13 mouse cellular contexts compared by ENCODE assay signal in the genomic region with DNA sequence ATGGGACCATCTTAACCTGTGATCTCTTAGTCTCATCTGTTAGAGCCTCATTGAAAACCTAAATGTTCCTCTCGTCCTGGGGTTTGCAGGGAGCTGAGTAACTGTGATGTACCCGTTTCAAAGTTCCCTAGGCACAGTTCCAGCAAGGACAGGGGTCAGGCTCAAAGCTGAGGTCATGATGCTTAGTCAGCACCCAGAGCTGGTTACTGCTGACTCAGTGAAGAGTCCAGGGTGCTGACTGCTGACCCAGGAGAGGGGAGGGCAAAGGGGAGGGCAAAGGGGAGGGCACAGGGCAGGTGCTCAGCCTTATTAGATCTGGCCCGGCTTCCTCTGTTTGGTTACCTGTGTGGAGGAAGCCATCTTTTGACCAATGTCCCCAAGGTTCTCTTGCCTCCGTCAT. TPM values are rescaled to one million over a fixed set of nuclear protein-coding genes. Genes with fewer than 3 reads are reported as not detected.
DNase-seq lines count a peak whose midpoint lies in the region; ATAC-seq and TF ChIP-seq lines count a peak whose summit lies in the region.
"Had no signal": no experiment of that assay in that cellular context is flagged by ENCODE, and none has a peak within 500 bp of the region (broad histone marks: within the 10 kb centered on the region; RNA-seq: fewer than 3 reads in every experiment).

No protein-coding gene starts in this region.

- no peaks in the 10 kb centered on the region for H3K36me3 ChIP-seq in kidney, embryonic 15.5 days
- H3K36me3 ChIP-seq in liver, postnatal 0 days (replicated peaks; ENCODE audit: insufficient read depth, low read length), result 0 out of 2 replicates have a peak, but pooled peaks cover 2% of the 10 kb centered on the region
- H3K36me3 ChIP-seq: embryonic facial prominence, embryonic 12.5 days; limb, embryonic 10.5 days had no signal

- H3K9me3 ChIP-seq in kidney, embryonic 15.5 days (replicated peaks), result no peaks in the 10 kb centered on the region
- H3K9me3 ChIP-seq in liver, postnatal 0 days (ENCODE audit: low read length), result no peaks in the 10 kb centered on the region
- H3K9me3 ChIP-seq: embryonic facial prominence, embryonic 12.5 days; forebrain, embryonic 13.5 days; limb, embryonic 10.5 days had no signal

- no peaks in the 10 kb centered on the region for H3K27me3 ChIP-seq in kidney, embryonic 15.5 days
- H3K27me3 ChIP-seq in liver, postnatal 0 days (ENCODE audit: insufficient read depth, low read length), result no peaks in the 10 kb centered on the region
- H3K27me3 ChIP-seq: embryonic facial prominence, embryonic 12.5 days; forebrain, embryonic 13.5 days had no signal

- peaks cover under 1% of the 10 kb centered on the region; the same call in 1 of the 2 replicates for H3K4me1 ChIP-seq in kidney, embryonic 15.5 days
- H3K4me1 ChIP-seq in liver, postnatal 0 days (ENCODE audit: insufficient read depth), result peaks cover 21% of the 10 kb centered on the region
- H3K4me1 ChIP-seq: embryonic facial prominence, embryonic 12.5 days; forebrain, embryonic 13.5 days; limb, embryonic 10.5 days had no signal

- WGBS in kidney, embryonic 15.5 days, result 72% methylated on average over 4 of the region's 4 CpGs
- WGBS in liver, postnatal 0 days (ENCODE audit: insufficient replicate concordance), result 63% methylated on average over 4 of the region's 4 CpGs

- no peak overlapping the region for H3K4me2 ChIP-seq in kidney, embryonic 15.5 days
- no peak overlapping the region for H3K4me2 ChIP-seq in liver, postnatal 0 days (ENCODE audit: low read depth, low read length)
- H3K4me2 ChIP-seq: embryonic facial prominence, embryonic 12.5 days; forebrain, embryonic 13.5 days had no signal

- DNase-seq in kidney, adult 18-20 months, result peak; percentile 81
- DNase-seq in adipocyte (ENCODE audit: low spot score), result peak; percentile 62
- DNase-seq in kidney, adult 8-10 months, result peak; percentile 92 to 93
- peak; percentile 76 for DNase-seq in liver, postnatal 0 days
- no peak for DNase-seq in testis, postnatal 14 days (ENCODE audit: low spot score)
- DNase-seq in thymus, postnatal 36 days, result no peak
- DNase-seq in cerebellum, postnatal 36 days, result no peak
- DNase-seq: cerebellum, adult 8-10 months had no signal

- no peak overlapping the region for H3K4me3 ChIP-seq in kidney, embryonic 15.5 days (replicated peaks)
- H3K4me3 ChIP-seq in liver, postnatal 0 days (ENCODE audit: low read depth, low read length), result no peak overlapping the region
- H3K4me3 ChIP-seq: embryonic facial prominence, embryonic 12.5 days; forebrain, embryonic 13.5 days; heart, adult 2 months; limb, embryonic 10.5 days had no signal

- no peak overlapping the region for H3K27ac ChIP-seq in kidney, embryonic 15.5 days
- H3K27ac ChIP-seq in liver, postnatal 0 days (ENCODE audit: low read depth), result peak overlapping the region; percentile 81
- H3K27ac ChIP-seq: embryonic facial prominence, embryonic 12.5 days; forebrain, embryonic 13.5 days; heart, adult 2 months; limb, embryonic 10.5 days had no signal

- no peak for TF ChIP-seq CTCF in liver, postnatal 0 days (IDR thresholded peaks at IDR 0.05; ENCODE audit: low read depth)

- no peak for ATAC-seq in kidney, embryonic 15.5 days (replicated peaks; ENCODE audit: low FRiP score)
- peak; percentile 90 for ATAC-seq in liver, postnatal 0 days
- ATAC-seq: forebrain, embryonic 13.5 days had no signal

- TF ChIP-seq EP300 in liver, postnatal 0 days (IDR thresholded peaks at IDR 0.05; ENCODE audit: low read depth), result peak; percentile 72

- H3K9ac ChIP-seq in kidney, embryonic 15.5 days, result no peak overlapping the region
- no peak overlapping the region for H3K9ac ChIP-seq in liver, postnatal 0 days (replicated peaks)
- H3K9ac ChIP-seq: embryonic facial prominence, embryonic 12.5 days; forebrain, embryonic 13.5 days had no signal

RNA-seq across cellular contexts. Expression of a gene that starts 11.8 kb away (rescaled TPM):
- polyA plus RNA-seq in kidney, embryonic 15.5 days (2015; fragmentation: Nextera tagmentation; extraction: Ambion mirVana), result 10.1 and 11.6 TPM in 2 replicates
- 6.8 and 7.7 TPM in 2 replicates for polyA plus RNA-seq in liver, postnatal 0 days (2015; fragmentation: Nextera tagmentation; extraction: Ambion mirVana)

RNA-seq across cellular contexts. Expression of a gene that starts 18.0 kb away (rescaled TPM):
- polyA plus RNA-seq in kidney, embryonic 15.5 days (2015; fragmentation: Nextera tagmentation; extraction: Ambion mirVana), result 2.3 and 2.7 TPM in 2 replicates
- 10.8 and 12.1 TPM in 2 replicates for polyA plus RNA-seq in liver, postnatal 0 days (2015; fragmentation: Nextera tagmentation; extraction: Ambion mirVana)

RNA-seq across cellular contexts. Expression of a gene that starts 29.9 kb away (rescaled TPM):
- polyA plus RNA-seq in kidney, embryonic 15.5 days (2015; fragmentation: Nextera tagmentation; extraction: Ambion mirVana), result 36.3 and 36.8 TPM in 2 replicates
- polyA plus RNA-seq in liver, postnatal 0 days (2015; fragmentation: Nextera tagmentation; extraction: Ambion mirVana), result 17.1 and 18.0 TPM in 2 replicates

RNA-seq across cellular contexts. Expression of a gene that starts 36.9 kb away (rescaled TPM):
- 53.3 and 54.8 TPM in 2 replicates for polyA plus RNA-seq in kidney, embryonic 15.5 days (2015; fragmentation: Nextera tagmentation; extraction: Ambion mirVana)
- polyA plus RNA-seq in liver, postnatal 0 days (2015; fragmentation: Nextera tagmentation; extraction: Ambion mirVana), result 22.7 and 24.6 TPM in 2 replicates

Comparison
In these comparisons a context has a peak if more than half of its experiments do, and no peak if none do; other contexts are left out.
1. DNase-seq: peak in kidney, adult 18-20 months (single experiment), adipocyte (single experiment), kidney, adult 8-10 months (2 of 2) and liver, postnatal 0 days (single experiment); none in testis, postnatal 14 days (single experiment), thymus, postnatal 36 days (0 of 2) and cerebellum, postnatal 36 days (0 of 2).